Mouse (Mus musculus): ENCODE measurements around the gene Cib2. TPM values are rescaled to one million over a fixed set of nuclear protein-coding genes. Genes with fewer than 3 reads are reported as not detected.
A peak's percentile ranks its signal among the peaks of the same experiment; 100 is the strongest.
"Not testable (repeated sequence)": the region's sequence is repeated elsewhere in the genome, so short reads cannot be mapped to it uniquely, and the experiment has no call there.

Gene Cib2
- 26.1 and 27.3 TPM in 2 replicates for polyA plus RNA-seq (2015; fragmentation: Nextera tagmentation; extraction: Ambion mirVana)

DNA sequence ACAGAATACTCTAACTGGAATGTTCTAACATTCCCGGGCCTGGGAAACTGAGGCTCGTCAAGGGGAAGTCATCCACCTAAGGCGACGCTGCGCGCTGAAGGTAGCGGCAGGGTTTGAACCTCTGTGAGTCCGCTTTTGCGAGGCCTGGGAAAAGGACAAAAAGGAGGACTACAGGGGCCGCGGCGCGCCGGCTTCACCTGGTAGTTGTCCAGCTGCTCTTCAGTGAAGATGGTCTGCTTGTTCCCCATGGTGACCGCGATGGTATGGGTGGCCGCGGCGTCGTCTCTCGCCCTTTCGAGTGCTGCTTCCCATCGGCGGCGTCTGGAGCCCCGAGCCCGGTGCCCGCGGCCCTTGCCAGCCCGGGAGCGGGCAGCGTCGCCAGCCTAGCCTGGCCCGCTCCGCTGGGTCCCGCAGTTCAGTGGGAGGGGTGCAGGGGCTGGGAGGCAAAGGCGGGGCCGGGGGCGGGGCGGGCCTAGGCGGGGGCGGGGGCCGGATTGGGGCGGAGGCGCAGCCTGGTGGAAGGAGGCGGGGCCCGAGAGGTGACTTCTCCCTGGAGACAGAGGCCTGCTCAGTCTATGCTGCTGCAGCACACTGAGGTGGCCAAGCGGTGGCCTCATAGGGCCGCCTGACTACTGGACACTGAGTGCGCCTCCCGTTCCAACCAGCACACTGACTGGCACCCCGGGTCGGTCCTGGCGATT is at the start of gene Cib2:
Gene Cib2, minus strand, starts transcription at position 448 of the 701 bp plus-strand sequence.
- H3K4me1 ChIP-seq = peaks cover 12% of the 10 kb centered on the region; the same call in 1 of the 2 replicates
- H3K4me3 ChIP-seq = peak within 1 kb of the TSS; percentile 62
- H3K27me3 ChIP-seq = no peaks in the 10 kb centered on the region
- WGBS = 1% methylated on average over 44 of the region's 54 CpGs
- peak; percentile 94 for ATAC-seq (ENCODE audit: low FRiP score, low read depth)
- no peaks in the 10 kb centered on the region for H3K36me3 ChIP-seq
- no peak within 1 kb of the TSS for H3K27ac ChIP-seq
- H3K4me2 ChIP-seq (replicated peaks) = peak within 1 kb of the TSS; percentile 85
- H3K9ac ChIP-seq = peak within 1 kb of the TSS; percentile 72
- no peaks in the 10 kb centered on the region for H3K9me3 ChIP-seq

DNA sequence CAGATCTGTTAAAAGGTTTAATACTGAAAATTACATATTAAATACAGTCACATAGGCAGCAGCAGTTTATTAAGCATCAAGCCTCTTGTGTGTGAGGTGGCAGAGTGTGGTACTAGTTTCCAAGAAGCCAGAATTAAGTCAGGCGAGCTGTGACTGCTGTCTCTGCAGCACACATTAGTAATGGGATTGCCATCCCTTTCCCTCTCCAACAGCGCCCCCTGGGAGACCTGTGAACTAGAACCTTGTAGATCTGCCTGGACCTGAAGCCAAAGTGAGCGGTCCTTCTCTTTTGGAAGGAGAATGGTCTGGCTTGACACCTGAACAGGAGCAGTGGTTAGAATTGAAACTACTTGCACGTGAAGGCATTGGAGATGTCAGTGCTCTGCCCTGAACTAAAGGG is 44.9 kb upstream of the Cib2 start:
- 55% methylated on average over 4 of the region's 4 CpGs for WGBS
- H3K4me3 ChIP-seq = no peak overlapping the region
- H3K27me3 ChIP-seq = no peaks in the 10 kb centered on the region

DNA sequence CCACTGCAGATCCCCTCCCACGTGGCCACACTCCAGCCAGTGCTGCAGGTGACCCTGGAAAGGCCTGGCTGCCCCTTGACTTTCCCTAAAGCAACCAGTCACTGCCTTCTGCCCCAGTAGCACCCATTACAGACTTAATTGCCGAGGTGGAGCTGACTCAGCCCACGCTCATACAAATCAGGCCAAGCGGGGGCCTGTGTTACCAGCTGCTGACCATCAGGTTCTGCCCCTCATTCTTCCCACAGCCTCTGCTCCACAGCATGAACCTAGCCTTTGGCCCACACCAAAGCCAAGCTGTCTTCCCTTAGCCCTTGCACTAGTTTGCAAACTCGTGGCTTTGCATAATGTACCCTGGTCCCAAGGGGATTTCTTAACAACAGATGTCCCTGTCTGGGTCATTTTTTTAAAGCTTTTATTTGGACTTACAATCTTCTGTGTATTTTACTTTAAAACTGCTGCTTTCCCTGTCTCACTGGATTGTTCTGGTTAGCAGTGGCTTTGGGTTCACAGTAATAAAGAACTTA is 44.2 kb upstream of the Cib2 start:
- no peaks in the 10 kb centered on the region for H3K27me3 ChIP-seq
- H3K9me3 ChIP-seq = no peaks in the 10 kb centered on the region
- no peak for ATAC-seq (ENCODE audit: low FRiP score, low read depth)
- H3K4me2 ChIP-seq (replicated peaks) = no peak overlapping the region
- no peak overlapping the region for H3K9ac ChIP-seq
- 76% methylated on average over 5 of the region's 5 CpGs for WGBS
- peaks cover 56% of the 10 kb centered on the region for H3K36me3 ChIP-seq
- H3K27ac ChIP-seq = no peak overlapping the region
- no peaks in the 10 kb centered on the region for H3K4me1 ChIP-seq
- H3K4me3 ChIP-seq = no peak overlapping the region

More for the DNA sequence above, 44.9 kb upstream of the Cib2 start:
- H3K9me3 ChIP-seq = no peaks in the 10 kb centered on the region
- peaks cover 49% of the 10 kb centered on the region for H3K36me3 ChIP-seq
- H3K4me2 ChIP-seq (replicated peaks) = no peak overlapping the region
- H3K27ac ChIP-seq = no peak overlapping the region
- no peak for ATAC-seq (ENCODE audit: low FRiP score, low read depth)
- no peaks in the 10 kb centered on the region for H3K4me1 ChIP-seq
- H3K9ac ChIP-seq = no peak overlapping the region

DNA sequence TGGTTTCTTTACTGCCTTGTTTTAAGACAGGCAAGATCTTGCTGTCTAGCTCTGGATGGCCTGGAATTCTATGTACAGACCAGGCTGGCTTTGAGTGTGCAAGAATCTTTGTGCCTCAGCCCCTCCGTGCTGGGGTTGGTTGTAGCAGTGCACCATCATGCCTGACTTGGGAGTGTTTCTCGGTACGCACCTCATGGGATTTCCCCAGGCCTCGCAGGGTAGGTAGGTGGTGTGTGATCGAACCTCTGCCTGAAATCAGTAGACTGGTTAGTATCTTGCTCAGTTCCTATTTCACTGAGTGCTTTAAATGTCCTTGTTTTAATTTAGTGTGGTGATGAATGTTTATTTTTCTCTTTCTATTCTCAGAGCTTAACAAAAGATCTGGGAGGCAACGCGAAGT is 42.9 kb upstream of the Cib2 start:
- no peak overlapping the region for H3K4me3 ChIP-seq
- ATAC-seq (ENCODE audit: low FRiP score, low read depth) = no peak
- H3K9me3 ChIP-seq = no peaks in the 10 kb centered on the region
- 91% methylated on average over 7 of the region's 7 CpGs for WGBS
- peaks cover 69% of the 10 kb centered on the region for H3K36me3 ChIP-seq
- no peaks in the 10 kb centered on the region for H3K4me1 ChIP-seq
- H3K27ac ChIP-seq = no peak overlapping the region
- no peak overlapping the region for H3K4me2 ChIP-seq (replicated peaks)
- H3K27me3 ChIP-seq = no peaks in the 10 kb centered on the region
- H3K9ac ChIP-seq = no peak overlapping the region

DNA sequence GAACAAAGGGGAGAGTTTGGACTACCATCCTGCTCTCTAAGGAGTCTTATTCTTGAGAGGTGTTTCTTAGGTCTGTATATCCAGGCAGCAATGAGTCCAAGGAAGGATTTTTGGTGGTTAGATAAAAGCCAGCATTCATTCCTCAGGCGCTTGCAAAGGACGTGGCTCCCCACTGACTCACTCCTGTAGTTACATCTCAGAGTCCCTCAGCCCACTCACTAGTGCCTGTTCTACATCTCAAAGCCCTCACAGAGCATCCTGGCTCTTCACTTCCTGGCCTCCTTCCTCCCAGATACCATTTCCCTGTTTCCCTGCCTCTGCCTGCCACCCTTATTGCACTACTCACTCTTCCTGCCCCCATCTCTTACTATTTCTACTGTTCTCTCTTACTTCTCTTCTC is 42.4 kb upstream of the Cib2 start:
- 89% methylated on average over 2 of the region's 2 CpGs for WGBS
- no peaks in the 10 kb centered on the region for H3K27me3 ChIP-seq
- H3K36me3 ChIP-seq = peaks cover 74% of the 10 kb centered on the region
- H3K4me1 ChIP-seq = no peaks in the 10 kb centered on the region
- no peak overlapping the region for H3K27ac ChIP-seq
- no peak for ATAC-seq (ENCODE audit: low FRiP score, low read depth)
- H3K9me3 ChIP-seq = no peaks in the 10 kb centered on the region
- H3K9ac ChIP-seq = no peak overlapping the region
- no peak overlapping the region for H3K4me2 ChIP-seq (replicated peaks)
- no peak overlapping the region for H3K4me3 ChIP-seq

DNA sequence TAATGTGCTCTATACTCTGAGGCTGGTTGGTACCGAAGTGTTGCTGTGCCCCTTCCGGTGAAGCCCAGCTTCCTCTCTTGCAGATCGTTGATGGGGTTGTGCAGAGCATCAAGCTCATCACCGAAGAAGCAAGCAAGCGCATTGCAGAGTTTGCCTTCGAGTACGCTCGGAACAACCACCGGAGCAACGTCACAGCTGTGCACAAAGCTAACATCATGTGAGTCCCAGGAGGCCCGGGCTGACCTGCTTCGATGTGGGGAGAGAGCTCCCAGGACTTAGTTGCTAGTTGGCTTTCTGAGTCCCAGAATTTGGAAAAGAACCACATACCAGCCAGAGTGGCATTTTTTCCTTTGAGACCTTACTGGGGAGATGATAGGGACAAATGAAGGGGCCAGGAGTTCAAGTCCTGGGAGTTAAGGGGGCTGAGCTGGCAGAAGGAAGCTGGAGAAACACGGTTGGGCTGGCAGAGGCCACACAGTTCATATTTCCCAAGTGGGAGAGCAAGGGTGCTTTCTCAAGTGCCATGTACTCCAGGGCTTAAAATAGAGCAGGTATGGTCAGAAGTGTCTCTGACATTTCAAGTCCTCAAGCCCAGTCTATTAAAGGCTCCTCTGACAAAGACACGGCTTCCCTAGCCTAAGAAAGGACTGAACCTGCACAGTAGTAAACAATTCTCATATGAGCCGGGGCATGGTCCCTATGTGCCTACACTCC is 36.9 kb upstream of the Cib2 start:
- Histone ChIP-seq H3K4me2 (replicated peaks) (no peak overlapping the region), H3K9me3 (no peaks in the 10 kb centered on the region), H3K36me3 (peaks cover 95% of the 10 kb centered on the region), H3K27me3 (no peaks in the 10 kb centered on the region), H3K4me3 (no peak overlapping the region), H3K9ac (no peak overlapping the region), H3K4me1 (no peaks in the 10 kb centered on the region), H3K27ac (no peak overlapping the region)
- WGBS = 94% methylated on average over 15 of the region's 15 CpGs
- no peak for ATAC-seq (ENCODE audit: low FRiP score, low read depth)

DNA sequence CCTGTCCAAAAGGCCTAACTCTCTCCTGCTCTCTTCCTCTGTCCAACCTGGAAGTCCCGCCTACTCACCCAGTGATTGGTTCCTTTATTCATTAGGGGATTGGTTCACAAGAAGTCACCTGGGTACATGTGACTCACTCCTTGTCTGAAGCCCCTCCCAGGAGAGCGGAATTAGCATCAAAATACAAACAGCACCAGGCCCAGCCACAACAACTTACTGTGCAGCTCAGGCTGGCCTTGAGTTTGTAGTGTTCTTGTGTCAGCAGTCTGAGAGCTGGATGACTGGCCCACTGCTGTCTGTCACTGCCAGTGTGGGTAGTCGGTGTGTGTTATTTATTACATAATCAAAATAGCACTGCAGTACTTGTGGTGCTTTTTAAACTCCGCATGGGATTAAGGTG is 33.6 kb upstream of the Cib2 start:
- H3K4me3 ChIP-seq; H3K4me1 ChIP-seq; H3K4me2 ChIP-seq (replicated peaks); H3K27ac ChIP-seq; H3K9me3 ChIP-seq; ATAC-seq (ENCODE audit: low FRiP score, low read depth); H3K9ac ChIP-seq; H3K27me3 ChIP-seq: not testable (repeated sequence)
- peaks cover 79% of the 10 kb centered on the region for H3K36me3 ChIP-seq
- WGBS = 84% methylated on average over 4 of the region's 4 CpGs

DNA sequence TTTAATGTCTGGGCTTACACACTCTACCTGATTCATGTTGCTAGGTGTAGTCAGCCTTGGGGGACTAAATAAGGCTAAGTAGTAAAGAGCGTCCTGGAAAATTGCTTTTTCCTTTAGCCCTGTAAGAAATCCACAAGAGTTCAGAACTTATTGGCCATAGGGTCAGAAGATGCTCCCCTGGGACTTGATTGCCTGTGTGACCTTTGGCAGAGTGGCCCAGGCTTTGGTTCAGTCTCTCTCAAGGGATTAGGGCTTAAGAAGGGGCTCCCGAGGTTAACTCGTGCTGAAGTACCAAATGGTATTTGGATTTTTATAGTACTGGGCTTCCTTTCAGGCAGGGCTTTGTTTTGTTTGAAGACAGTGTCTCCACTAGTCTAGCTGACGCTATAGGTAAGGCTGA is 27.8 kb upstream of the Cib2 start:
- peak overlapping the region; percentile 89 for H3K9ac ChIP-seq
- H3K4me2 ChIP-seq (replicated peaks) = peak overlapping the region; percentile 94; the same call in 1 of the 2 replicates
- WGBS = 54% methylated on average over 4 of the region's 4 CpGs
- no peaks in the 10 kb centered on the region for H3K9me3 ChIP-seq
- H3K36me3 ChIP-seq = peaks cover 23% of the 10 kb centered on the region
- peaks cover 16% of the 10 kb centered on the region for H3K4me1 ChIP-seq
- H3K4me3 ChIP-seq = no peak overlapping the region
- no peak overlapping the region for H3K27ac ChIP-seq
- ATAC-seq (ENCODE audit: low FRiP score, low read depth) = no peak
- H3K27me3 ChIP-seq = no peaks in the 10 kb centered on the region

DNA sequence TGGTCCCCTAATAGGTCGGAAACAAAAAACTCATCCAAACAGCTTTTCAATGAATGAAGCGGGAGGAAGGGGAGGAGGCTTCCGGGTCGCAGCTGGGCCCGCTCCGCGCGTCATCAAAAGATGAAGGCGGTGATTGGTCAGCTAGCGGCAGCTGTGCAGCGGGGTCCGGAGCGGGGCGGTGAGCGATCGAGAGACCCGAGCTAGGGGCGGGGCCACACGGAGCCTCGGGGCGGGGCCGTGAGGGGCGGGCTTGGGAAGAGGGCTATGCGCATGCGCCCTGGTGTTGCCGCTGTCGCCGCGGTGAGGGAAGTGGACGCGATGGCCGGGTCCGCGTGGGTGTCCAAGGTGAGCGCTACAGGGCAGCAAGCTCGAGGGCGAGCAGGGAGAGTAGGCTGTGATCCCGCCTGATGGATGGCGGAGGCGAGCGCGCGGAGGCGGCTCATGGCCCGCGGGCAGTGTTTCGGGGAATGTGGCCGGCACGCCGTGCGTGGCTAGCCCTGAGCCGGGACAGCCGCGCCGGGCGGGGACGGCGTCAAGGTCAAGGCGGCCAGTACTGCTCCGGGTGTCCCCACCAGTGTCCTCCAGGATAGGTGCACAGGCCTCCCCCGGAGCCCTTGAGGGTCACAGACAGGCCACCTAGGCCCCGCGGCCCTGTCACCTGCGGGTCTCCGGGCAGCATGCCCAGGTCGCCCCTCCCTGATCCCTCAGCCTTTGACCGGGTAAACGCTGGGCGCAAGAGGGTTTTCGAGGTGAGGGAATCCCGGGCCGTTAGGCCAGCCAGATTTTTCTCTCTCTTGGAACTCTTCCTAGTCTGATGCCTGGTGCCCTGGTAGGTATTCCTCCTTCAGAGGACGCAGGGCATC is 26.4 kb upstream of the Cib2 start, which contains the start of gene Idh3a:
Gene Idh3a, plus strand, starts transcription at position 136 of the 863 bp plus-strand sequence.
- no peak within 1 kb of the TSS for H3K27ac ChIP-seq

DNA sequence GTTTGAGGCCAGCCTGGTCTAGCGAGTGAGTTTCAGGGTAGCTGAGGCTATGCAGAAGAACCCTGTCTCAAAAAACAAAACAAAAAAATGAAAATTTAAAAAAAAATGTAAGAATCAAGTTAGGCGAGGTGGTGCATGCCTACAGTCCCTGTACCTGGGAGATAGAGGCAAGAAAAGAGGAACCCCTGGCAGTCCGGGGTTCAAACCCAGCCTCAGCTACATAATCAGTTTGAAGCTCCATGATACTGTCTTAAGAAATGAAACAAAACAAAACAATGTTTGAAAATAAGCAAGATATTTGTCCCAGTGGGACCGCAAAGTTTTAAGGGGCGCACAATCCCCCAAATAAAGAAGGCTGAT is 25.8 kb upstream of the Cib2 start:
- Histone ChIP-seq H3K36me3 (peaks cover 6% of the 10 kb centered on the region), H3K9ac (peak overlapping the region; percentile 50), H3K4me1 (peaks cover 16% of the 10 kb centered on the region), H3K27ac (no peak overlapping the region), H3K4me2 (replicated peaks) (peak overlapping the region; percentile 94), H3K9me3 (no peaks in the 10 kb centered on the region), H3K27me3 (no peaks in the 10 kb centered on the region), H3K4me3 (peak overlapping the region; percentile 95)
- ATAC-seq (ENCODE audit: low FRiP score, low read depth) = no peak
- 33% methylated on average over 5 of the region's 5 CpGs for WGBS

More for the DNA sequence above, 26.4 kb upstream of the Cib2 start, which contains the start of gene Idh3a:
- WGBS = under 1% methylated on average over 73 of the region's 73 CpGs
- no peaks in the 10 kb centered on the region for H3K27me3 ChIP-seq
- H3K9ac ChIP-seq = peak within 1 kb of the TSS; percentile 89
- peaks cover 9% of the 10 kb centered on the region for H3K36me3 ChIP-seq
- peak; percentile 99 for ATAC-seq (ENCODE audit: low FRiP score, low read depth)
- peak within 1 kb of the TSS; percentile 95 for H3K4me3 ChIP-seq
- peak within 1 kb of the TSS; percentile 94 for H3K4me2 ChIP-seq (replicated peaks)
- no peaks in the 10 kb centered on the region for H3K9me3 ChIP-seq
- peaks cover 16% of the 10 kb centered on the region for H3K4me1 ChIP-seq

DNA sequence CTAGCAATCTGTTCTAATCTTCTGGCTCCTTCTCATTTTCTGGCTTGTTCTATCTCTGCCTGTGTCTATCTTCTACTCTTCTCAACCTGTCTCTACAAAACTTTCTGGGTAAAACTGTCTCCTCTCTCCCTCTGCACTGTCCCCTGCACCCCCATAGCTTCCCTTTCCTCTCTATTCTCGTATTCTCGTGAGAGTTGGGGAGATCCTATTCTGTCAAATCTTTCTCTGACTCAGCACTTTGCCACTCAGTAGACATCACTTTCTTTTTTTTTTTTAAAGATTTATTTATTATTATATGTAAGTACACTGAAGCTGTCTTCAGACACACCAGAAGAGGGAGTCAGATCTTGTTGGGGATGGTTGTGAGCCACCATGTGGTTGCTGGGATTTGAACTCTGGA is 24.1 kb upstream of the Cib2 start:
- WGBS = 81% methylated on average over 2 of the region's 2 CpGs
- H3K27ac ChIP-seq; H3K4me3 ChIP-seq; H3K9ac ChIP-seq; H3K36me3 ChIP-seq; H3K27me3 ChIP-seq; ATAC-seq (ENCODE audit: low FRiP score, low read depth); H3K9me3 ChIP-seq; H3K4me2 ChIP-seq (replicated peaks): not testable (repeated sequence)
- H3K4me1 ChIP-seq = peaks cover 16% of the 10 kb centered on the region

DNA sequence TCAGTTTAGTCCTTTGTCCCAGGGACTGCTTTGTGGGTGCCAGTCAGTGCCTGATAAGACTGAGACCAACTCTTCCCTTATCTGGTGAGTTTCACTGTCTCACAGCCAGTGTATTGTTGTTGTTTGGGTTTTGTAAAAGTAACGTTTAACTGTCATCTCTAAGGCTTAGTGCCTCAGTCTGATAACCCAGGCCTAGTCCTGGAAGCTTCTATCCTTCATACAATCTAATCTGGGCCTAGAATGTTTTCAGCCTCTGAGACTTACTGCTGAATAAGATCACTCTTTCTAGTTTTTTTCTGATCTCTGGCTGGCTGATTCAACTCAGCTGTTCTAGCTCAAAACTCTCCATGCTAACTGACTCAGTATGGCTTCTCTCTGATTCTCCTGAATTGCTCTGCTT is 23.7 kb upstream of the Cib2 start:
- Histone ChIP-seq H3K27me3 (no peaks in the 10 kb centered on the region), H3K4me2 (replicated peaks) (no peak overlapping the region), H3K27ac (no peak overlapping the region), H3K4me3 (no peak overlapping the region), H3K36me3 (no peaks in the 10 kb centered on the region), H3K9ac (no peak overlapping the region), H3K9me3 (peaks cover 3% of the 10 kb centered on the region; the same call in 1 of the 2 replicates), H3K4me1 (peaks cover 16% of the 10 kb centered on the region)
- WGBS = 81% methylated on average over 1 of the region's 1 CpGs
- no peak for ATAC-seq (ENCODE audit: low FRiP score, low read depth)
